Mouse (Mus musculus): ENCODE results near the gene Gsdma2.
"Not testable (repeated sequence)": the region's sequence is repeated elsewhere in the genome, so short reads cannot be mapped to it uniquely, and the experiment has no call there.

Gene Gsdma2

GRCm38 (mm10) chr11:98646459-98646858 lies at the start of gene Gsdma2:
Gene Gsdma2, plus strand, starts transcription at chr11:98646759.
- DNase-seq, result no peak

- peak; percentile 47 to 78 for DNase-seq
Observed at GRCm38 (mm10) chr11:98597363-98597762, 49.2 kb upstream of the Gsdma2 start.

GRCm38 (mm10) chr11:98597991-98598390 lies 48.6 kb upstream of the Gsdma2 start, which contains the start of gene Lrrc3c:
Gene Lrrc3c, plus strand, starts transcription at chr11:98598291.
- DNase-seq, result no peak

DNA sequence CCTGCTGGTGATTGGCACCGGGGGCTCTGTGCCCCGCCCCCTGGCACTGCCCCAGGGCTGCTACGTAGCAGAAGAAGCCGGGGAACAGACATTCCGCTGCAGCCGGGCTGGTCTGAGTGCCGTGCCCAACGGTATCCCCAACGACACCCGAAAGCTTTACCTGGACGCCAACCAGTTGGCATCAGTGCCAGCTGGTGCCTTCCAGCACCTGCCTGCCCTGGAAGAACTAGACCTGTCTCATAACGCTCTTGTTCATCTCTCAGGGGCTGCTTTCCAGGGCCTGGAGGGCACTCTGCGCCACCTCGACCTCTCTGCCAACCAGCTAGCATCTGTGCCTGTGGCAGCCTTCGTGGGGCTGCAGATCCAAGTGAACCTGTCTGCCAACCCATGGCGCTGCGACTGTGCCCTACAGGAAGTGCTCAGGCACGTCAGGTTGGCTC lies 47.7 kb upstream of the Gsdma2 start:
- DNase-seq, result peak; percentile 85 to 87

GRCm38 (mm10) chr11:98599291-98599690 lies 47.3 kb upstream of the Gsdma2 start:
- DNase-seq, result peak in 1 of 2 experiments; percentile 66

- DNase-seq, result no peak
Observed at GRCm38 (mm10) chr11:98602090-98602690, 44.4 kb upstream of the Gsdma2 start.

DNA sequence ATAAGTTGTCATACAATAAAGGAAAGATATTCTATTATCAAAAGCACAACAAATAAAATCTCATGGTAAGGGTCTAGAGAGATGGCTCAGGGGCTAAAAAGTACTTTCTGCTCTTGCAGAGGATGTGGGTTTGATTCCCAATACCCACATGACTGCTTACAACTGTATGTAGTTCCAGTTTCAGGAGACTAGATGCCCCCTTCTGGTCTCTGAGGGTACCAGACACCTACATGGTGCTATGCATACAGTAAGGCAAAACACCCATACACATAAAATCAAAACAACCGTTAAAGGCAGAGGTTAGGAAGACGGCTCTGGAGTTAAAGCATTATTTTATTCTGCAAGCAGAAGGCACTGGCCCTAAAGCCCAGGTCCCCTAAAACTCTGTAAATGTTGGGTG lies 42.6 kb upstream of the Gsdma2 start:
- no peak for DNase-seq

GRCm38 (mm10) chr11:98604911-98605310 lies 41.6 kb upstream of the Gsdma2 start:
- DNase-seq, result not testable (repeated sequence)

DNA sequence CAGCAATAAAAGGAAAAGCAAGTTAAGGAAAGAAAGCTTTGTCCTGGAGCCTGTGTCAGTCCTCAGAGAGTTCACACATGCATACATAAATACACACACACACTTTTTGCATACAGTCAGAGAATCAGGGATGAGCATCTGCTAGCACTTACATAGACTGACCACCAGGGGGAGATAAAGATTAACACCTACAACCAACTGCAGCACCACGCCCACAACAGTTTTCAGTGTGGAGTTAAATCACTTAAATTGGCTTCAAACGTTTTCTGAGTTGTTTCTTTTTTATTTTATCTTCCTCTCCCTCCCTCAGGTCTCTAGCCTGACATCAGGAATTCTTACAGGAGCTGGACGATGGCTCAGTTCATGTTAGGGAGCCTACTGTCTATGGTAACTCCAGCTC lies 39.8 kb upstream of the Gsdma2 start:
- peak; percentile 45 to 60 for DNase-seq

GRCm38 (mm10) chr11:98620791-98621190 lies 25.8 kb upstream of the Gsdma2 start:
- DNase-seq, result no peak

GRCm38 (mm10) chr11:98623981-98624380 lies 22.6 kb upstream of the Gsdma2 start:
- not testable (repeated sequence) for DNase-seq

- DNase-seq, result not testable (repeated sequence)
Observed at GRCm38 (mm10) chr11:98624381-98624780, 22.2 kb upstream of the Gsdma2 start.

- no peak for DNase-seq
Observed at GRCm38 (mm10) chr11:98625611-98626410, 20.7 kb upstream of the Gsdma2 start, which contains the start of the genes Gm12355 and Gsdma3. Gene Gm12355, minus strand, starts transcription at chr11:98625661. Gene Gsdma3, plus strand, starts transcription at chr11:98626360.

DNA sequence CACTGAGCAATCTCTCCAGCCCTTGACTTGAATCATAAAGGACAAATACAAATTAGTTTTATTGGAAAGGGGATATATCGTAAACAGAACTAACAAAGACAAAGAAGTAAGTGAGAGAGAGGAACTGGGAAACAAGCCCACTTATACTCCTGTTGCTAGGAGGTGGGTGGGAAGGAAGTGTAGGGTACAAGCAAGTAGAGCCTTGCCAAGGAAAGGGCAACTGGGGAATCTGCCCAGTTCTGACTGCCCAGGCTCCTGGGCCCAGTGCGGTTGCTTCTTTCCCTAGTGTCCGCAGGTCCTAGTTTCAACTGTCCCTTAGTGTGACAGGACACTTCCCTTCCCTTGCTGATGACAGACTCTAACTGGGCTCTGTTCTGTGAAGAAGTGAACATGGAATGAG lies 17.9 kb upstream of the Gsdma2 start:
- DNase-seq, result no peak

DNA sequence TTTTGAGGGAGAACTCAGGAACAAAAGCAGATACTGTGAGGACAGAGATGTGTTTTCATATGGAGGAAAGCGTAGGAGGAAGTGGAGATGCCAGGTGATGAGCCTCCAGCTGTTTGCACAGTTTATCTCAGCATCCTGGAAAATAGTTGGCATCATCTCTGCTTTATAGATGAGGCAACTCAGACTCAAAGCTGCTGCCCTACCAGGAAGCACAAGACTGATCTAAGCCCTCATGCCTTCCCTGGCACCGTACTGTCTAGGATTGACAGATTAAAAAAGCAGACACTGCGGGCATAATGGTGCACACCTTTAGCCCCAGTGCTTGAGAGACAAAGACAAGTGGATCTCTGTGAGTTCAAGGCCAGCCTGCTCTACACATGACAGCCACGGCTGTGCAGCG lies 15.9 kb upstream of the Gsdma2 start:
- DNase-seq, result no peak

GRCm38 (mm10) chr11:98635312-98635970 lies 11.1 kb upstream of the Gsdma2 start:
- peak; percentile 15 to 43 for DNase-seq

DNA sequence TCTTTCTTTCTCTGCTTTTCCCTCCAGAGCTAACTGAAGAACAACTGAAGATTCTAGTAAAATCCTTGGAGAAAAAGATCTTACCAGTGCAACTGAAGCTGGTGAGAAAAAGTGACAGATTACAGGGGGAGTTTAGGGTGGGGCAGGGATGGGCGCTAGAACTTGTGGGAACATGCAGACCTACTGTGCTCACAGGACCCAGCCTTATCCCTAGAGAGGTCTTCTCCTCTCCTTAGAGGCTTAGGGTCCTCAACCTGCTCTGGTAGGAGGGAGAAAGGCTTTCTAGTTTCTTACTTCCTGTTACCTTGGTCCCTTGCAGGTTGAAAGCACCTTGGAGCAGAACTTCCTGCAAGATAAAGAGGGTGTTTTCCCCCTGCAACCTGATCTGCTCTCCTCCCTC lies 9.1 kb upstream of the Gsdma2 start:
- DNase-seq, result no peak

- no peak for DNase-seq
Observed at GRCm38 (mm10) chr11:98640091-98640490, 6.5 kb upstream of the Gsdma2 start.

DNA sequence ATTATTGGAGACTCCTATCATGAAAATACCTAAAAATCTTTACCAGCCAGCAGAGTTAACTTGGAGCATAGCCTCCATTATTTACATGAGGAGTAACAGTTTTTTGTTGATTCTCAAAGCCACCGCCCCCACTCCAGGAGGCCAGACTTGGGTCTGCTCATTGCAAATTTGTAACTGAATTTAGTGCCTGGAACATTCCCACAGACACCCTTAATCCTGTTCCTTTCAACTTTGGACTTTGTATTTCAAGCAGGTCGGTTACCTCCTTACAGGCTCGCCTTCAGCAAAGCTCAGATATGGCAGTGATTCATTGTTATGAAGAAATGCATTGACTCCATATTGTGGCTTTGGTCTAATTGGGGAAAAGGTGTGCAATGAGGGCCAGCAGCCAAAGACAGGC lies 1.8 kb upstream of the Gsdma2 start:
- DNase-seq, result no peak

- DNase-seq, result no peak
Observed at GRCm38 (mm10) chr11:98645946-98646345, 613 bp upstream of the Gsdma2 start.

DNA sequence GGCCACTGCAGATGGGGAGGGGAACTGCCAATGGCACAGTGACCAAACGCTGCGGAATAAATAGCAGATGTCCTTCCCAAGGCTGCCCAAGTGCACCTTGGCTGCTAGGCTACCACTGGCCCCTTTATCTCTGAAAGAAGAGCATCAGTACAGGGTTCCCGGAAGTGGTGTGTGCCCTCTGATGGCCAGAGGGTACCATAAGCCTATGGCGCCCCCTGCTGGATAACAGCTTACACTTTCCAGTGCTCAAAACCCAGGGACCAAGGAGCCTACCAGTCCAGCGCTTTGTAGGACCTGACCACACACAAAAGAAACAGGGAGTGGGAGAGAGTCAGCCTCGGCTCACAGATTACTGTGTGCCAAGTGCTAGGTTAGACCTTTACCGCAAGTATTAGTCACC lies 8.5 kb downstream of the Gsdma2 start:
- peak; percentile 58 to 76 for DNase-seq

DNA sequence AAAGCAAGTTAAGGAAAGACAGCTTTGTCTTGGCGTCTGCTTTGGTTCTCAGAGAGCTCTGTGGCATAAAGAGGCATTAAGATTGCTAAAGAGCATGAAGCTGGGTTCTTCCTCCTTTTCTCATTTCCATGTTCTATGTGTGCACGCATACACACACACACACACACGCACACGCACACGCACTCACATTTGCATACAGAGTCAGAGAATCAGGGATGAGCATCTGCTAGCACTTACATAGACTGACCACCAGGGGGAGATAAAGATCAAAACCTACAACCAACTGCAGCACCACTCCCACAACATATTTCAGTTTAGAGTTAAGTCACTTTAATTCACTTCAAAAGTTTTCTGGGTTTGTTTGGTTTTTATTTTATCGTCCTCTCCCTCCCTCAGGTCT lies 14.0 kb downstream of the Gsdma2 start:
- peak; percentile 56 for DNase-seq

DNA sequence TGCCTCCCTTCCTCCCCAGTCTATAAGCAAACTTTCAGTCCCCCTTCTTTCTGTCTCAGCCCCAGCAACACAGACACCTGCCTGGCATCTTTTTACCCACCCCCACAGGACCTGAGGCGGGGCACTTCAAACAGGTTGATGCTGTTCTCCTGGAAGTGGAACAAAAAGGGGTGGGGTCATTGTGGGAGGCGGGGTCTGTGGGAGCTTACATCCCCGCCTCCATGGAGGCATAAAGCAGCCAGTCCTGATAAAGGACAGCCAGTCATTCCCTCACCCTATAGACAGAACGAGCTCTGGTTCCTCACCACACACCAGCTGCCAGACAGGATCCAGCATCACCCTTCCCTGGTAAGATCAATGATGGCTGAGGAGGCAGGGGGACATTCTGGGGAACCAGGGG lies 17.5 kb downstream of the Gsdma2 start, which contains the start of gene Gsdma:
Gsdma (plus strand) TSS at position 261 of the 400 bp plus-strand sequence.
- no peak for DNase-seq

Measured in cerebellum, postnatal 14 days (tissue).